Mouse (Mus musculus) CH12.LX (cell line): Measurements from ENCODE around the gene Prrc2a. TPM values are rescaled to one million over a fixed set of nuclear protein-coding genes. Genes with fewer than 3 reads are reported as not detected.
A peak's percentile ranks its signal among the peaks of the same experiment; 100 is the strongest.

ENCODE experiments used
- DNase-seq: peaks from one replicate; pipeline ENCODE4 v3.0.0-alpha.2; 2013; ENCODE audit errors: extremely low read depth
- H3K27ac ChIP-seq: 2 replicates; pipeline ENCODE4 v1.5.1; 2012; ENCODE audit warnings: low read depth, mild to moderate bottlenecking, control low read depth, moderate library complexity; ENCODE audit not compliant: insufficient read depth
- H3K27me3 ChIP-seq: replicated peaks from 2 replicates; pipeline ENCODE3; 2012; ENCODE audit warnings: inconsistent platforms
- H3K36me3 ChIP-seq, 2 experiments: replicated peaks in 1 of 2; 2 replicates each; pipeline versions ENCODE3 to v1.6.1; 2012; ENCODE audit warnings: inconsistent platforms in 1 of 2, low read length in 1 of 2, mild to moderate bottlenecking in 1 of 2, mixed read lengths in 1 of 2, moderate library complexity in 1 of 2; ENCODE audit not compliant: control insufficient read depth in 1 of 2, insufficient read depth in 1 of 2
- H3K4me1 ChIP-seq, 2 experiments: 2 replicates each; pipeline ENCODE4 v1.6.1; 2012; ENCODE audit warnings: inconsistent platforms in 1 of 2, moderate library complexity in 1 of 2; ENCODE audit not compliant: insufficient read depth in 2 of 2, control insufficient read depth in 1 of 2
- H3K4me2 ChIP-seq: 2 replicates; pipeline ENCODE4 v1.6.1; 2012; ENCODE audit warnings: low read depth, mild to moderate bottlenecking, control low read depth; ENCODE audit not compliant: poor library complexity, insufficient read depth, severe bottlenecking
- H3K4me3 ChIP-seq, 3 experiments: fragments of 150-350 bp in 1 of 3; sonication (generic) in 1 of 3; replicated peaks in 1 of 3; 2 replicates each; pipeline versions ENCODE3 to v1.5.1; 2011 to 2012; ENCODE audit warnings: low read depth in 2 of 3, low read length in 2 of 3, mild to moderate bottlenecking in 2 of 3, moderate library complexity in 2 of 3, control low read depth in 1 of 3, improper control_type of control experiment in 1 of 3, inconsistent platforms in 1 of 3, mixed read lengths in 1 of 3; ENCODE audit not compliant: poor library complexity in 1 of 3
- H3K79me2 ChIP-seq: replicated peaks from 2 replicates; pipeline ENCODE4 v1.6.1; 2012; ENCODE audit warnings: mild to moderate bottlenecking, moderate library complexity; ENCODE audit not compliant: control insufficient read depth, poor library complexity, insufficient read depth, severe bottlenecking; ENCODE audit errors: extremely low read depth
- H3K9ac ChIP-seq: 2 replicates; pipeline ENCODE4 v1.6.1; 2012; ENCODE audit warnings: low read depth, mild to moderate bottlenecking, control low read depth, moderate library complexity; ENCODE audit not compliant: insufficient read depth
- H3K9me3 ChIP-seq: replicated peaks from 2 replicates; pipeline ENCODE3; 2012; ENCODE audit warnings: low read length, inconsistent platforms, mixed read lengths
- CHD2 ChIP-seq: IDR thresholded peaks from 2 replicates; pipeline ENCODE4 v1.6.1; 2011; ENCODE audit warnings: low read length, improper control_type of control experiment
- CTCF ChIP-seq, 2 experiments: IDR thresholded peaks in 1 of 2; conservative IDR thresholded peaks in 1 of 2; 2 replicates each; pipeline ENCODE4 v1.5.1; 2011 to 2012; ENCODE audit warnings: low read depth in 2 of 2, low read length in 2 of 2, improper control_type of control experiment in 1 of 2, inconsistent platforms in 1 of 2, mild to moderate bottlenecking in 1 of 2, moderate library complexity in 1 of 2
- ELF1 ChIP-seq: IDR thresholded peaks from 2 replicates; pipeline ENCODE4 v1.6.1; 2014; ENCODE audit warnings: low read depth, mild to moderate bottlenecking, inconsistent platforms, low read length, improper control_type of control experiment
- EP300 ChIP-seq: IDR thresholded peaks from 2 replicates; pipeline ENCODE4 v1.6.1; 2011; ENCODE audit warnings: low read length, improper control_type of control experiment
- ETS1 ChIP-seq: conservative IDR thresholded peaks from 2 replicates; pipeline ENCODE4 v1.6.1; 2012; ENCODE audit warnings: low read depth, mild to moderate bottlenecking, inconsistent platforms, low read length, improper control_type of control experiment, moderate library complexity
- GABPA ChIP-seq: IDR thresholded peaks from 2 replicates; pipeline ENCODE4 v1.6.1; 2012; ENCODE audit warnings: low read depth, low read length, improper control_type of control experiment, inconsistent platforms; ENCODE audit not compliant: insufficient replicate concordance
- HCFC1 ChIP-seq: IDR thresholded peaks from 2 replicates; pipeline ENCODE4 v1.6.1; 2012; ENCODE audit warnings: low read depth, mild to moderate bottlenecking, inconsistent platforms, low read length, improper control_type of control experiment
- KAT2A ChIP-seq: IDR thresholded peaks from 2 replicates; pipeline ENCODE4 v1.6.1; 2012; ENCODE audit warnings: low read length, improper control_type of control experiment, inconsistent platforms; ENCODE audit not compliant: insufficient replicate concordance
- MAFK ChIP-seq: IDR thresholded peaks from 2 replicates; pipeline ENCODE4 v1.6.1; 2011; ENCODE audit warnings: low read length, improper control_type of control experiment; ENCODE audit not compliant: insufficient replicate concordance
- MAX ChIP-seq: IDR thresholded peaks from 2 replicates; pipeline ENCODE4 v1.6.1; 2011; ENCODE audit warnings: low read length, improper control_type of control experiment
- MEF2A ChIP-seq: IDR thresholded peaks from 2 replicates; pipeline ENCODE4 v1.6.1; 2014; ENCODE audit warnings: low read depth, mild to moderate bottlenecking, inconsistent platforms, low read length, improper control_type of control experiment, borderline replicate concordance
- MXI1 ChIP-seq: IDR thresholded peaks from 2 replicates; pipeline ENCODE4 v1.6.1; 2011; ENCODE audit warnings: mild to moderate bottlenecking, low read depth, low read length, improper control_type of control experiment
- PAX5 ChIP-seq: IDR thresholded peaks from 2 replicates; pipeline ENCODE4 v1.6.1; 2012; ENCODE audit warnings: low read length, inconsistent platforms, mixed read lengths
- RCOR1 ChIP-seq: conservative IDR thresholded peaks from 2 replicates; pipeline ENCODE4 v1.6.1; 2012; ENCODE audit warnings: low read depth, mild to moderate bottlenecking, inconsistent platforms, low read length, improper control_type of control experiment
- SIN3A ChIP-seq: IDR thresholded peaks from 2 replicates; pipeline ENCODE4 v1.6.1; 2012; ENCODE audit warnings: low read length, improper control_type of control experiment, inconsistent platforms
- SMC3 ChIP-seq: IDR thresholded peaks from 2 replicates; pipeline ENCODE4 v1.6.1; 2011; ENCODE audit warnings: low read depth, low read length, improper control_type of control experiment
- TBP ChIP-seq: conservative IDR thresholded peaks from 2 replicates; pipeline ENCODE4 v1.6.1; 2011; ENCODE audit warnings: low read depth, low read length, improper control_type of control experiment
- TCF12 ChIP-seq: IDR thresholded peaks from 2 replicates; pipeline ENCODE4 v1.6.1; 2014; ENCODE audit warnings: low read depth, mild to moderate bottlenecking, inconsistent platforms, low read length, improper control_type of control experiment
- UBTF ChIP-seq: IDR thresholded peaks from 2 replicates; pipeline ENCODE4 v1.6.1; 2012; ENCODE audit warnings: low read depth, mild to moderate bottlenecking, inconsistent platforms, low read length, improper control_type of control experiment, moderate library complexity
- USF1 ChIP-seq: IDR thresholded peaks from 2 replicates; pipeline ENCODE4 v1.6.1; 2014; ENCODE audit warnings: low read depth, mild to moderate bottlenecking, inconsistent platforms, low read length, improper control_type of control experiment
- USF2 ChIP-seq: conservative IDR thresholded peaks from 2 replicates; pipeline ENCODE4 v1.6.1; 2011; ENCODE audit warnings: low read depth, low read length, improper control_type of control experiment
- ZC3H11A ChIP-seq: IDR thresholded peaks from 2 replicates; pipeline ENCODE4 v1.6.1; 2012; ENCODE audit warnings: low read depth, mild to moderate bottlenecking, inconsistent platforms, low read length, improper control_type of control experiment
- ZKSCAN1 ChIP-seq: IDR thresholded peaks from 2 replicates; pipeline ENCODE4 v1.6.1; 2012; ENCODE audit warnings: low read depth, inconsistent platforms, low read length, improper control_type of control experiment, borderline replicate concordance
- ZMIZ1 ChIP-seq: IDR thresholded peaks from 2 replicates; pipeline ENCODE4 v1.6.1; 2012; ENCODE audit warnings: low read depth, mild to moderate bottlenecking, inconsistent platforms, low read length, improper control_type of control experiment
- dilution Hi-C: fragments of 300-500 bp; cut with MboI; formaldehyde crosslinking; loops from 2 replicates; pipeline ENCODE4 v1.14.3; 2020; ENCODE audit warnings: low sequenced_read_pairs; ENCODE audit not compliant: extremely low pct_unique_long_range_greater_than_20kb, extremely low pct_ligation_motif_present
- in situ Hi-C: fragments of 300-500 bp; cut with MboI; formaldehyde crosslinking; loops from 3 replicates; pipeline ENCODE4 v1.14.3; 2019; ENCODE audit warnings: low sequenced_read_pairs, low pct_ligation_motif_present, low pct_unique_long_range_greater_than_20kb, mixed read lengths
- polyA plus RNA-seq: library from polyadenylated mRNA; unstranded; fragments of >175 nt; gene quantifications from 2 replicates; pipeline ENCODE4 v1.2.1, GENCODE M21; 2012; ENCODE audit warnings: low read depth; ENCODE audit not compliant: insufficient read length
- total RNA-seq, 2 experiments: library from RNA; depleted of rRNA; stranded (reverse); fragments of 300-350 nt in 1 of 2; fragments of >200 nt in 1 of 2; gene quantifications; 2 replicates each; pipeline ENCODE4 v1.2.3; 2012 to 2014

Prrc2a gene
- total and polyA plus RNA-seq, 3 experiments: 31.3 to 313 (median 80.4) TPM

GRCm38 (mm10) chr17:35204494-35205379 lies 40.0 kb upstream of the Prrc2a start, which contains the start of gene Lta:
Gene Lta, minus strand, starts transcription at chr17:35205351.
- TF ChIP-seq GABPA: no peak
- TF ChIP-seq USF2: no peak
- TF ChIP-seq ELF1: peak; percentile 58; the same call in 1 of the 2 replicates
- TF ChIP-seq SIN3A: peak; percentile 29; the same call in 1 of the 2 replicates
- no peak; the same call in 1 of the 2 replicates for TF ChIP-seq UBTF
- TF ChIP-seq ZKSCAN1: no peak
- TF ChIP-seq MXI1: no peak
- TF ChIP-seq ZMIZ1: peak; percentile 18; the same call in 1 of the 2 replicates
- TF ChIP-seq ETS1: peak; percentile 38; the same call in 1 of the 2 replicates
- TF ChIP-seq MAX: 0 out of 2 replicates have a peak, but pooled peaks have one; percentile 17
- TF ChIP-seq MEF2A: 0 out of 2 replicates have a peak, but pooled peaks have one; percentile 25
- TF ChIP-seq ZC3H11A: no peak
- no peak; the same call in 1 of the 2 replicates for TF ChIP-seq HCFC1
- peak; percentile 34; the same call in 1 of the 2 replicates for TF ChIP-seq CHD2
- TF ChIP-seq SMC3: no peak
- Histone ChIP-seq H3K27me3 (no peaks in the 10 kb centered on the region), H3K27ac (peak within 1 kb of the TSS; percentile 16; the same call in 1 of the 2 replicates), H3K79me2 (peaks cover 18% of the 10 kb centered on the region), H3K36me3 (peaks cover 3 to 7% of the 10 kb centered on the region in 2 experiments), H3K4me1 (peaks cover 21 to 72% of the 10 kb centered on the region in 2 experiments), H3K9ac (peak within 1 kb of the TSS; percentile 1; the same call in 1 of the 2 replicates), H3K9me3 (no peaks in the 10 kb centered on the region), H3K4me3 (peak within 1 kb of the TSS; percentile 18 to 51 (median 38)), H3K4me2 (peak within 1 kb of the TSS; percentile 23)
- dilution Hi-C loops (no loop called here), in situ Hi-C loops (no loop called here)
- peak; percentile 69 for DNase-seq

GRCm38 (mm10) chr17:35202442-35202841 lies 37.7 kb upstream of the Prrc2a start:
- Histone ChIP-seq H3K36me3 (peaks cover 3 to 15% of the 10 kb centered on the region in 2 experiments), H3K79me2 (peaks cover 28% of the 10 kb centered on the region), H3K4me1 (peaks cover 17 to 68% of the 10 kb centered on the region in 2 experiments; a peak in 3 of 4 replicates), H3K27me3 (no peaks in the 10 kb centered on the region), H3K4me3 (peak overlapping the region in 2 of 3 experiments; percentile 73 to 92), H3K27ac (0 out of 2 replicates have a peak overlapping the region, but pooled peaks have one; percentile 67), H3K9me3 (no peaks in the 10 kb centered on the region), H3K9ac (peak overlapping the region; percentile 83), H3K4me2 (peak overlapping the region; percentile 95)
- dilution Hi-C loops (no loop called here), in situ Hi-C loops (no loop called here)
- no peak for TF ChIP-seq TCF12
- no peak for TF ChIP-seq CTCF (conservative IDR thresholded peaks at IDR 0.05 in 1 of 2, IDR thresholded peaks at IDR 0.05 in 1 of 2; ENCODE audit: low read depth in 2 of 2, low read length in 2 of 2)
- TF ChIP-seq USF1: no peak
- TF ChIP-seq ZKSCAN1: no peak
- no peak for TF ChIP-seq MXI1
- TF ChIP-seq MAX: no peak
- no peak for TF ChIP-seq KAT2A
- TF ChIP-seq GABPA: no peak
- TF ChIP-seq PAX5: no peak
- TF ChIP-seq MAFK: no peak
- no peak for TF ChIP-seq TBP
- no peak for TF ChIP-seq RCOR1
- no peak for TF ChIP-seq EP300
- no peak for TF ChIP-seq ETS1
- TF ChIP-seq ZC3H11A: no peak
- no peak for DNase-seq
